Mouse (Mus musculus) kidney, adult 10 weeks (tissue): ENCODE data around the gene Gm20388. TPM values are rescaled to one million over a fixed set of nuclear protein-coding genes. Genes with fewer than 3 reads are reported as not detected.

Experiments used
- polyA plus RNA-seq: library from polyadenylated mRNA; stranded (reverse); fragments of 350-450 nt; fragmentation: Illumina TruSeq; extraction: RNeasy Lipid Tissue Mini Kit (QIAGEN cat#74804); gene quantifications from one replicate; pipeline ENCODE4 v1.2.3, GENCODE M21; 2014; ENCODE audit warnings: low read depth, low replicate concordance

The Gm20388 gene
- polyA plus RNA-seq, 1 experiment from 2014 or later, result 3.9 TPM

DNA sequence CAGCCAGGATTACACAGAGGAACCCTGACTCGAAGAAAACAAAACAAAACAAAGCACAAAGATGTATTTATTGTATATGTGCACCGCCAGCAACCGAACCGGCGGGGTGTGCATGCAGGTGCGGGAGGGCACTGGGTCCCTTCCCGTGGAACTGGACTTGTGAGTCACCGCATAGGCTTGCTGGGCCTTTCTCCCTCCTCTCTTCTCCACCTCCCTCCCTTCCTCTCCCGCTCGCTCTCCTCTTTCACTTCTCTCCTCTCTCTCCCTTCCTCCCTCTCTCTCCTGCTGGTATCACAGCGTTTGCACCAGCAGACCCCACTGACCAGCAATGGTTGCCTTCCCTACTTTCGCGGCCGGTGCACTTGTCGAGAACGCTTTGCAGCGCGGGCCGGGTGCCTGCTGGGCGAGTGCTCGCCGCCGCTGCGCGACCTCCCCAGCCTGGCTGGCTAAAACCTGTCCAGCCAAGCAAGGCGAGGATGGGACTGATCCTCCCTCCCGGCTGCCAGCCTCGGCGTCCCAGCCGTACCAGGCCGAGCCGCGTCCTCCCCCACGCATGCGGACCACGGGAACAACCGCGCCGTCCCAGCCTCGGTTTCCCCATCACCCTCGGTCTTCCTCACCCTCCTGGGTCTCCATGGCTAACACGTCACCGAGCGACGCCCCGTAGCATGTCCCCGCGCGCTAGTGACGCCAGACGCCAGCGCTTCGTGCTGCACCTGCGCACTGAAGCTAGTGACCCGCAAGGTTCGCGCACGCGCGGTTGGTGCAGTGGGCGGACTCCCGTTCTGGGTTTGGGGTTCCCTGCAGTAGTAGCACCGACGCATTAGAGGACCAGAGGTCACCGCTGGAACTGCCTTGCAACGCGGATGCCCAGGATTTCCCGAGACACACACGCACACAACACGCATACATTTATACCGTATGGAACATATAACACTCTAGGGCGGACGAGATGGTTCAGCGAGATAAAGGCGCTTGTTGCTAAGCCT is 1197.3 kb downstream of the Gm20388 start, which contains the start of gene Mthfsd:
Gene Mthfsd, minus strand, starts transcription at position 725 of the 989 bp plus-strand sequence.

DNA sequence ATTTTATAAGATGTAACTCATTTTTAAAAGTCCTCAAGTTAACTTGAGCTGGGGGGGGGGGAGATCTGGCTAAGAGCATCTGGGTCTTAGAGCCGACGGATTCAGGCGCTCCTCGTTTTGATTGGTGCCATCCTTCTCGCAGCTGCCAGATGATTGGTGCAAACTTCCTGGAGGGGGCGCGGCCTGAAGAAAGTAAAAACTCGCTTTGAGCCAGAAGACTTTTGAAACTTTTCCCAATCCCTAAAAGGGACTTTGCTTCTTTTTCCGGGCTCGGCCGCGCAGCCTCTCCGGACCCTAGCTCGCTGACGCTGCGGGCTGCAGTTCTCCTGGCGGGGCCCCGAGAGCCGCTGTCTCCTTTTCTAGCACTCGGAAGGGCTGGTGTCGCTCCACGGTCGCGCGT is 1205.3 kb downstream of the Gm20388 start, which contains the start of gene Foxc2:
Gene Foxc2, plus strand, starts transcription at position 224 of the 400 bp plus-strand sequence.

DNA sequence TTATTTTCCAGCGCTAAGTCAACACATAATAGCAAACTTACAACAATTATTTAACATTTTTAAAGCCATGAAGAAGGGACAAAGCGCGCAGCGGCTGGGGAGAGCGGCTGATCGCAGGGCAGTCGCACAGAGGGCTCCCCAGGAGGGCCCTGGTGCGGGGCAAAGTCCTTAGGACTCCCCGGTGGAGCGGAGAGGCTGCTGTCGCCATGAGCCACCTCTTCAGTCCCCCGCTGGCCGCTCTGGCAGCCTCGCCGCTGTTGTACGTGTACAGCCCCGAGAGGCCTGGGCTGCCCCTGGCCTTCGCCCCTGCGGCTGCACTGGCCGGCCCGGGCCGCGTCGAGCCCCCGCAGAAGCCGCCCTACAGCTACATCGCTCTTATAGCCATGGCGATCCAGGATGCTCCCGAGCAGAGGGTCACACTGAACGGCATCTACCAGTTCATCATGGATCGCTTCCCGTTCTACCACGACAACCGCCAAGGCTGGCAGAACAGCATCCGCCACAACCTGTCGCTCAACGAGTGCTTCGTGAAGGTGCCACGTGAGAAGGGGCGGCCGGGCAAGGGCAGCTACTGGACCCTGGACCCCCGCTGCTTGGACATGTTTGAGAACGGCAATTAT is 1217.2 kb downstream of the Gm20388 start, which contains the start of gene Foxl1:
Gene Foxl1, plus strand, starts transcription at position 185 of the 620 bp plus-strand sequence.

DNA sequence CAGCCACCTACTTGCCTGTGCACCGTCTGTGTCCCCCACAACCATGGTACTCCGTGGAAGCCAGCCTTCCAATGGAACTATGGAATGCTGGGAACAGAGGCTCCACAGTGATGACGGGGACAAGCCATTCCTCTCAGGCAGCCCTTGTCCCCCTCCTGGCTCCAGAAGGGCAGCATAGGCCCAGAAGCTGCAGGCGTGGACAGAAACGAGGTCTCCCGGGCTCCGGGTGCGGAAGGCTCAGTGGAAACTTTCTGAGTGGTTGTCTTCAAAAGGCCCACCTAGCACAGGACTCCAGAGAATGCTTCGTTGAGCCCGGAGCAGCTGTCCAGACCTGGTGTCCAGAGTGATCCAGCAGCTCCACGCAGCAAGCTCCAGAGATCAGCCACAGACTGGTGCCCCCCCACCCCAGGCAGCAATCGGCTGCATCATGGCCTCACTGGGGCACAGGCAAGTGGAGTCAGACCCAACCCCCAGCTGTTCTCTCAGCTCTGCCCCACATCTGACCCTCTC is 1633.7 kb downstream of the Gm20388 start, which contains the start of gene 1700018B08Rik:
Gene 1700018B08Rik, minus strand, starts transcription at position 45 of the 510 bp plus-strand sequence.

DNA sequence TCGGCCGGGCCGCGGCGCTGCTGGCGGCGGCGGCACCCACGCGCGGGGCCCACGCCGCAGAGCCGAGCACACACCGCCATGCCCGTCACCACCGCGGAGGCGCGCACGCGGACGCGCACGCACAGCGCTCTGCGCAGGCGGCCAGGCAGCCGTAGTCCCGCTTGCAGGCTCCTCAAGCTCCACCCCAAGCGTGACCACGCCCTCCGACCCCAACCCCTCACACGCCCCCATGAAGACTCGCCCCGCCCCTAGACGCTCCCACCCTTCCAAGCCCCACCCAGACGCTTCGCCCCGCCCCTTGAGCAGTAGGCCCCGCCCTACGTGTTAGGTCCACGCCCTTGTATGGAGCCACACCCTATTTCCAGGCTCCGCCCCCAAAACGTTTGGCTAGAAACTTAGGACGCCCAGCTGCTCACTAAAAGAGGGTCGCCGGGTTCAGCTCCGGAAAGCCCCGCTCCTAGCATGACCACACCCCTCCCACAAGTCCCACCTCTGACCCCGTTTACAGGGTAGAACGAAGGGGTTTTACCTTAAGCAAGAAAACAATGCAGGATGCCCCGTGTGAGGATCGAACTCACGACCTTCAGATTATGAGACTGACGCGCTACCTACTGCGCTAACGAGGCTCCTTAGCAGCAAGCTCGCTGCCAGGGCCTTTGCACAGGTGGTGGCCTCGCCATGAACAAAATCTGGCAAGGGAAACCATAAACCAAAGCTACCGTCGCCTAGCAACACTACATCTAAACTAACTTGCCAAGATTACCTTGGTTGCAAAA is 1668.2 kb downstream of the Gm20388 start, which contains the start of gene Fbxo31:
Gene Fbxo31, minus strand, starts transcription at position 131 of the 776 bp plus-strand sequence.

DNA sequence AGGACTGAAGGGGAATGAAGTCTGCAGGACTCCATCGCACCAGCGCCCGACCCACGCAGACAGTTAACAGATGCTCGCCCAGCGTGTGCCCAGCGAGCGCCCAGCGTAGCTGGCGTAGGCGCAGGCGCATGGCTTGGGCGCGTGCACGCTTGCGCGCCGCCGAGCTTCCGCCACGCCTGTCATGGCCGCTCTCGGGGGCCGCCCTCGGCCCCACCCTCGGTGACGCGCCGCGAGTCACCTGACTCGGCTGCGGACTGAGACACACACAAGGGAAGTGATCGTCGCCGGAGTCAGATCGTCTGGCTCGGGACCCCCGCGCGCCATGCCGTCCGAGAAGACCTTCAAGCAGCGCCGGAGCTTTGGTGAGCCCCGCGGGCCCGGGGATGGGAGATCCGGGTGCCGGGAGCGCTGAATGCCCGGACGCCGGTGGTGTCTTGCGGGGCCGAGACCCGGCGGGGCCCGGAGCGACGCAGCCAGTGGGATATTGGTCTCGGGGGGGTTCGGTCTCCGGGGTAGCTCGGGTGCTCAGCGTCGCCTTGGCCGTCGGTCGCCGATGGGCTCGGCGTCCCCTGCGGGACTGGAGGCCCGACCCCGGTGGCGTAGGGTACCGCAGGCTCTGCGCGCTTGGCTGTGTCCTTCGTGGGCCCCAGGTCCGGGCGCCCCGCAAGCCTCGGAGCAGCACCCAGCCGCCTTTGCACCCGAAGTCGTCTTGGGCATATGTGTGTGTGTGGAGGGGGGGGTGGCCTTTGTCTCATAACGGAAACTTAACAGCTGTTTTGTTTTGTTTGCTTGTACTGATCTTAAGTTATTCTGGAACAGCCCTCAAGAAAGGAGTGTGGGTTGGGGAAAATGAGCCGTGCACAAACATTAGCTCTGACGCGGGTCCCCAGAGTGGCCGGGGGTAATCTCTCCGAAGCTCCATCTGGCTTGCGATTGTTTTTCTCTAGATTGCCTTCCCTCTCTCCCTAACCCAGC is 1679.8 kb downstream of the Gm20388 start, which contains the start of gene Map1lc3b:
Gene Map1lc3b, plus strand, starts transcription at position 159 of the 975 bp plus-strand sequence.

DNA sequence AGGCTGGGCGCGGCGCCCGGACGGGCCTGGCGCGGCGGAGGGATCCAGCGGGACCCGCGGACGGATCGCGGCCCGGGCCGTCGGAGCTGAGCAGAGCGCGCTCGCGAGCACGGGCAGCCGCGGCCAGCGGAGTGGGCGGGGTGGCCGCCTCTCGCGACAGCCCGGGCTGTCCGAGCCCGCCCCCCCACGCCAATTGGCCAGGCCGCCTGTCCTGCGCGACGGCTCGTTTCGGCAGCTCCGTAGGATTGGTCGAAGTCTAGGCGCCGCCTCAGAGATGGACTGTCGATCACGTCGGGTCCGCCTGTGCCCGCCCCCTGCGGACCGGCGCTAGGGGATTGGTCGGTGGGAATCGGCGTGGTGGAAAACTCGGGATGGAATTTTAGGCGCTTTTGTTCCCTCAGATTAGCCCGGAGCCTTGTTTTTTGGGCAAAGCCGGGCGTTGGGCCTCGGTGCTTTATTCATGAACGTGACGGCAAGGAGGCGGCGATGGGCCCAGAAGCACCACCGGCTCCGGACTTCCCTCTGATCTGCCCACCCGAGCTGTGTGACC is 1742.2 kb downstream of the Gm20388 start, which contains the start of gene Zcchc14:
Gene Zcchc14, minus strand, starts transcription at position 128 of the 550 bp plus-strand sequence.

DNA sequence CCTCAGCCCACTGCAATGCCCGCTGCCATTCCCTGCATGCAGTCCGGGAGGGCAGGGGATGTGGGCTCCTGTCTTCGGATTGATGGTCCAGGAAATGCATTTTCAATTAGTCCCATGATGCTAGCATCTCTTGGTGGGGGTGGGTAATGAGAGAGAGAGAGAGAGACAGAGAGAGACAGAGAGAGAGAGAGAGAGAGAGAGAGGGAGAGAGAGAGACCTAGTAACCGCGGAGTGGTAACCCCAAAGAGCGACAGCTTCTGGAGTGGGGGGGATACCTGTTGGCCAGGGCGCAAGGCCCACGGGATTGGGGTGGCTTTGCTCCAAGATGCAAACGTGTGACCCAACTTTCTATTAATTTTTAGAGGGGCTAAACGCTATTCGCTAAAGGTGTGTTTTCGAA is 1818.7 kb downstream of the Gm20388 start, which contains the start of gene Jph3:
Gene Jph3, plus strand, starts transcription at position 301 of the 400 bp plus-strand sequence.

DNA sequence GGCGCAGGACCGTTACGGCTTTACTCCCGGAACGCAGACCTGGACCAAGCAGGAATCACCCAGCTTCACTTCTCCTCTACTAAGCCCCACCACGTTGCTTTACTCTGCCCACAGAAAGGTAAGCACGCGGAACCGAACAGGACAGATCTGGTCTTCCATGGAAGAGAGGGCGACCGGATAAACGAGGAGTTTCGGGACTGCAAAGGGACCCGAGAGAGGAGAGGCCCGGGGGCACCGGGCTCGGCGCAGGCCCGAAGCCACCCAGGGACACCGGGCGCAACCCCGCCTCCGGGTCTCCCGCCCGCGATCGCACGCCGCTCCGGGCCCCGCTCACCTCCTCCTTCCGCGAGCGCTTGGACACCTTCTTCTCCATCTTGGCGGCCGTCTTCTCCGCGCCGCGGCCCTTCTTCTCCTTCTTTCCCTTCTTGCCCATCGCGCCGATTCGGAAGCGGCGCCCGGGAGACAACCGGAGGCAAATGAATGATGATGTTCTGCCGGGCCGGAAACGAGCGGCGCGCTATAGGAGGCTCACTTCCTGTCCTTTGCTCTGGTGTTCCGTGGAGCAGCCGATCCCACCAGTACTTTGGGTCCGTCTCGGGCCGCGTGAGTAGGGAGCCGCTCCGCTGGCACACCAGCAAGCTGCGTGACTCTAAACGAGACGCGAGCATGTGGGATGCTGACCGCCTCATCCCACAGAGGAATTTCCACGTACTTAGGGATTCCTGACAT is 1918.6 kb downstream of the Gm20388 start, which contains the start of gene Klhdc4:
Gene Klhdc4, minus strand, starts transcription at position 522 of the 729 bp plus-strand sequence.

DNA sequence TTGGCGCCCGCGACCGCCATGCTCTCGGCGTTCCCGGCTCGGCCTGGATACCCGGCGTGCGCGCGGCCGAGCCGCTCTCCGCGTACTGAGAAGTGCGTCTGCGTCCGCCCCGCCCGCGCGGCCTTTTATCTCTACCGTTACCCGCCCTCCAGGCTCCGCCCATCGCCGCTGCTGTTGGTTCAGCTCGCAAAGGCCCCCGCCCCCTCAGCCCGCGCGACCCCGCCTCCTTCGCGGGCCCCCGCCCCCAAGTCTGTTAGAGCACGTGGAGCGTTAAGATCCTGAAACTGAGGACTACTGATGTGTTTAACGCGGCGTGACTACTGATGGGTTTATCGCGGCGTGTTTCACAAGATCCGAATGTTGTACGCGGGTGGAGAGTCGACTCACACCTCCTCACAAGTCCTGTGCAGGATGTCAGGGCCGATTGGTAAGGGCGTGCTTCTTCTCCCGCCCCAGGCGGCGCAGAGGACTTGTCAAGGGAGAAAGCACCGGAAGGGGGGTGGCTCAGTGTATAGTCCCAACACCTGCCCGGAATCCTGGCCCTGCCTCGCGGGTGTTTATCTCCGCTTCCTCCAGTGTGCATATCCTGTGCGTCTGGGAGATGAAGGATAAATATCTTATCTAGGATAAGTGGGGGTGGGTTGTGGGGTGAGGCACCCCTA is 1997.1 kb downstream of the Gm20388 start, which contains the start of gene Slc7a5:
Gene Slc7a5, minus strand, starts transcription at position 108 of the 662 bp plus-strand sequence.

DNA sequence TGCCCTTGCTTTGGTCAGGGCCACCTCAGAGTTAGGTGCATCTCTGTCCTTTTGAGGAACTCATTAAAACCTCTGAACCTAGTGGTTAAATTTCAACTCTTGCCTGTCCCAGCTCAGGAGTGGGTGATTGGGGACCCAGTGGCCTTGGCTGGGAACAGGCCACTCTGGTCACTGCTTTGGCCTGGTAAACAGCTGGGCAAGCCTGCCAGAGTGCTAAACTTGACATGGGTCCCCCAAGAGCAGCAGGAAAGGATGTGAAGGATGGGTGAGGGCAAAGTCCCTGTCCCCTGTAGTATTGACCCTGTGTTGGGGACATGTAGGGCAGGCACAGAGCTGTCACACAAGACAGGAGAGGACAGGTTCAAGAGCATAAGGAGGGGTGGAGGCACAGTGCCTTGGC is 2034.2 kb downstream of the Gm20388 start, which contains the start of gene Car5a:
Gene Car5a, minus strand, starts transcription at position 74 of the 400 bp plus-strand sequence.

DNA sequence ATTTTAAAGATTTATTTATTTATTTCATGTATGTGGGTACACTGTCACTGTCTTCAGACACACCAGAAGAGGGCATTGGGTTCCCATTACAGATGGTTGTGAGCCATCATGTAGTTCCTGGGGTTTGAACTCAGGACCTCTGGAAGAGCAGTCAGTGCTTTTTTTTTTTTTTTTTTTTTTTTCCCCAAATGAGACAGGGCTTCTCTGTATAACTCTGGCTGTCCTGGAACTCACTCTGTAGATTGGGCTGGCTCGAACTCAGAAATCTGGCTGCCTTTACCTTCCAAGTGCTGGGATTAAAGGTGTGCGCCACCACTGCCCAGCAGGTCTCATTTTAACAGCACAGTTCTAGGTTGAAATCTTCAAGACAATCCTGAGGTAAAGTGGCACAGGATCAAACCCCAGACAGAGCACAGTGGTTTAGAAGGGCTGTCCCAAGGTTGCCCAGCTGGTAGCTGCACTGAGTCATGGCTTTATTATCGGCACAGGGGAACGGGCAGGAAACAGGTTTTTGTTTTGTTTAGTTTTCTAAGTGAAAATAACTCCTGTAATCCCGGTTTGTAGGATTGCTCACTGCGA is 2038.7 kb downstream of the Gm20388 start, which contains the start of gene Banp:
Gene Banp, plus strand, starts transcription at position 529 of the 579 bp plus-strand sequence.

DNA sequence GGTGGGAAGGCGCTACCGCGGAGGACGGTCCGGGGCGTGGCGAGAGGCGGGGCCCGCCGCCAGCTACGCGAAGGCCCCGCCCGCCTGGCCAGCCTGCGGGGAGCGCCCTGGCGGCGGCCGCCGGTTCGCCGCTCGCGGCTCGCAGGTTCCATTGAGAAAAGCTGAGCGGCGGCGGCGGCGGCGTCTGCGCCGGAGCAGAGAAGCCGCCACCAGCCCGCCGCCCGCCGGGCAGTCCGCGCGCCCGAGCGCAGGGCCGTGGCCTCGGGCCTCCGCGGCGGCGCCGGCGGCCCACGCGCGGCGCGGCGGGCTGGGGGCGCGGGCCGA is 2371.4 kb downstream of the Gm20388 start, which contains the start of gene Zfpm1:
Gene Zfpm1, plus strand, starts transcription at position 107 of the 324 bp plus-strand sequence.

DNA sequence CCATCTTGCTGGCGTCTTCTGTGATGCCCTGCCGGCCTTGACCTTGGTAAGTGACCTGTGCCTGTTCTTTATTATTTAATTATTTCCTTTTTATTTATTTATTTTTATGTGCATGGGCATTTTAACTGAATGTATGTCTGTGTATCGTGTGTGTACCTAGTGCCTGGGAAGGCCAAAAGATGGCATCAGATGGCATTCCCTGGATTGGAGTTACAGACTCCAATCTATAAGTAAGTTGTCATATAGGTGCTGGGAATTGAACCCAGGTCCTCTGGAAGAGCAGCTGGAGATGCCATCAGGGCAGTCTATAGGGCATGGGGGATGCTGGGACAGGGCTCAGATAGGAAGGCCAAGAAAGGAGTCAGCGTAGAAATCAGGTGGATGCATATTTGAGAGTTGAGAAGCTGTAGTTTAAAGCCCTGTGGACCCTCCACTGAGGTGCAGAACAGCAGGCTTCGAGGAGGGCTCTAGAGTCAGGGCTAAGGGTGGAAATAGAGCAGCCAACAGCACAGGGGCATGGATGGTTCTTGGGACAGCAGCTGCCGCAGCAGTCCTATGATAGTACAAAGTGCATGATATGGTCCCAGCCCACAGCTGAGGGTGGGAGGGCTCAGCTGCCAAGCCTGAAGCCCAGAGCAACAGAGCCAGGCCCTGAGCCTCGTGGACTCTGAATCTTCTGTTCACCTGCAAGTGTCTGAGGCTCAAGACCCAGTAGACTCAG is 2450.2 kb downstream of the Gm20388 start, which contains the start of gene Trhr2:
Gene Trhr2, minus strand, starts transcription at position 51 of the 721 bp plus-strand sequence.

DNA sequence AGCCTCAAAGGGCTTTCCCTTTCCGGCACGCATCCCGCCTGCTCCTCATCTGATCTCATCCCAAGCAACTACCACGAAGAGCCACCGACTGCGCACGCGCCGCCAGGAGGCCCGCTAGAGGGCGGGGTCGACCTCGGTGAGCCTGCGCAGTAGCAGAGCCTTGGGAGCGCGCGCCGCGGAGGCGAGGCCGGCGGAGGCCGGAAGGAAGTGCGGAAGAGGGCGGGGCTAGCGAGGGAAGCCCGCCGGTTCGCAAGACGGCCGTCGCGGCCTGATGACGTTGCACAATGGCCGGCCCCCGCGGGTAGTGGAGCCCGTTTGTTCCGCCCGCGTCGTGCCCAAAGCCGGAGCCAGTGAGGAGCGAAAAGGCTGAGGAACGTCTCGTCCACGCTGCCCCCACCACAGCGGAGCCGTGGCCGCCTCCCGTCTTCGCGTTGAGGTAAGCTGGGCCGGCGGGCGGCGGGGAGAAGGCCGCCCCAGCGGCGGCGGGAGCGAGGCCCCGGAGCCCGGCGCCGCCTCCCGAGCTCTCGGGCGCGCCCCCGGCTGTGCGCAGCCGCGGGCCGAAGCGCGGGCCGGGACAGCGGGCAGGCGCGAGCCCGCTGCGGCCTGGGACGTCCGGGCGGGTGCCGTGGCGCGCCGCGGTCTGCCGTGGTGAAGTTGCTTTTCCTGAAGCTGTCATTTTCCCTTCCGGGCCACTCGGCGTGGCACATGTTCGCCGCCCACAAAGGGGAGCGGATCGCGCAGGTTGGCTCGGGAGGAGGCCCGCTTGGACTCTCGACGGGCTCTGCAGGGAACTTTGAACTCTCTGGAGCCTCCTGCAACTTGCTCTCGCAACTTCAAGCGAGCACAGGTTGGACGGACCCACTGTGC is 2466.0 kb downstream of the Gm20388 start, which contains the start of gene Zc3h18:
Gene Zc3h18, plus strand, starts transcription at position 245 of the 867 bp plus-strand sequence.

DNA sequence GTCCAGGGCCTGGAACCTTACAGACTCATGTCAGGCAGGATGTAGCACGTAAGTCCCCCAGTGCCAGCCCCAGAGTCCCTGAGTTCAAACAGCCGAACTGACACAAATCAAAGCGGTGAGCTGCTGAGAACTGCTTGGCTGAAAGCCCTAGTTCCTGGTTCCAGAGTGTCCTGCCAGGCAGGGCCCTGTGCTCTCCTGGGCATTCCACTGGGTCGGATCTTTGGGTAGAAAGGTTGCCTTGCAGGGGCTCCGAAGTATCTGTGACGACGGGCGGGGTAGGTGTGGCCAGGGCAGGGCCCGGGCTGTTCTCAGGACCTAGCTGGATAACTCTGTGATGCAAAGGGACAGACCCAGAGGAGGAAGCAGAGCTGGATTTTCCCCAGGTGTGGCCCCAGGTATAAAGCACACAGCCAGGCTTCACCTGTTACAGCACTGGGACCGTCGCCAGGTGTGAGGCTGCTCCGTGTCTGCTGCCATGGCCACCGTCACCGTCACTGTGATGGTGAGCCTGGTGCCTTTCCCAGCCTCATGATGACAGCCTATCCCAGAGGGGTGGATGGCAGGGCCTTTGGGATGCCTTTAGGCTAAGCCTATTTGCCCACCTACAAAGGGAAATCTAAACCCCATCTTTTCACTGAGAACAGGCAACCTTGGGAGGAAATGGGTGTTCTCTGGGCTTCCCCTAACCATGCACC is 2510.9 kb downstream of the Gm20388 start, which contains the start of gene Il17c:
Gene Il17c, plus strand, starts transcription at position 645 of the 695 bp plus-strand sequence.

